Mouse (Mus musculus): ENCODE measurements around the gene Babam2.

GRCm38 (mm10) chr5:31693191-31693590, 4.3 kb upstream of the Babam2 start:
- TF ChIP-seq HCFC1 (IDR thresholded peaks at IDR 0.05; ENCODE audit: borderline replicate concordance, insufficient read depth, low read length): no peak
- TF ChIP-seq ZC3H11A (IDR thresholded peaks at IDR 0.05; ENCODE audit: borderline replicate concordance, low read depth, low read length): no peak
- TF ChIP-seq CHD2 (IDR thresholded peaks at IDR 0.05; ENCODE audit: low read depth, low read length): no peak

All from ES-E14 (cell line).